Mouse (Mus musculus) midbrain, embryonic 13.5 days (tissue): ENCODE results near the gene Apol7e. TPM values are rescaled to one million over a fixed set of nuclear protein-coding genes. Genes with fewer than 3 reads are reported as not detected.
"Not testable (repeated sequence)": the region's sequence is repeated elsewhere in the genome, so short reads cannot be mapped to it uniquely, and the experiment has no call there.

Experiments used
- ATAC-seq: fragments of 200-750 bp; cut with Nextera tagmentation; 2 replicates; pipeline ENCODE4 v1.8.0; 2017; ENCODE audit warnings: mild to moderate bottlenecking, moderate TSS enrichment, moderate library complexity
- H3K27ac ChIP-seq: fragments of 300-500 bp; sonication (generic); 2 replicates; pipeline ENCODE4 v1.5.1; 2015; ENCODE audit warnings: inconsistent platforms, mild to moderate bottlenecking, moderate library complexity
- H3K27me3 ChIP-seq: fragments of 300-500 bp; sonication (generic); 2 replicates; pipeline ENCODE4 v1.6.1; 2015; ENCODE audit warnings: mild to moderate bottlenecking, inconsistent platforms
- H3K36me3 ChIP-seq: fragments of 300-500 bp; sonication (generic); 2 replicates; pipeline ENCODE4 v1.6.1; 2015; ENCODE audit warnings: mild to moderate bottlenecking, inconsistent platforms
- H3K4me1 ChIP-seq: fragments of 300-500 bp; sonication (generic); replicated peaks from 2 replicates; pipeline ENCODE4 v1.6.1; 2015; ENCODE audit warnings: inconsistent platforms
- H3K4me2 ChIP-seq: fragments of 300-500 bp; sonication (generic); replicated peaks from 2 replicates; pipeline ENCODE4 v1.6.1; 2015; ENCODE audit warnings: moderate library complexity, mild to moderate bottlenecking, inconsistent platforms
- H3K4me3 ChIP-seq: fragments of 300-500 bp; sonication (generic); replicated peaks from 2 replicates; pipeline ENCODE4 v1.5.1; 2015; ENCODE audit warnings: mild to moderate bottlenecking, inconsistent platforms
- H3K9ac ChIP-seq: fragments of 300-500 bp; sonication (generic); replicated peaks from 2 replicates; pipeline ENCODE4 v1.6.1; 2015; ENCODE audit warnings: mild to moderate bottlenecking, inconsistent platforms
- H3K9me3 ChIP-seq: fragments of 300-500 bp; sonication (generic); 2 replicates; pipeline ENCODE4 v1.6.1; 2016; ENCODE audit warnings: mild to moderate bottlenecking, inconsistent platforms
- WGBS: fragments of 180-500 bp; shearing (Covaris S2); methylation state at CpG from one replicate; pipeline ENCODE4 v1.1.7; 2015; 5-methylcytosine and 5-hydroxymethylcytosine counted together
- polyA plus RNA-seq: library from polyadenylated mRNA; unstranded; fragments of >200 nt; fragmentation: Nextera tagmentation; extraction: Ambion mirVana; gene quantifications from 2 replicates; pipeline ENCODE4 v1.2.1, GENCODE M21; 2015

Gene Apol7e
- not detected in 2 replicates for polyA plus RNA-seq

DNA sequence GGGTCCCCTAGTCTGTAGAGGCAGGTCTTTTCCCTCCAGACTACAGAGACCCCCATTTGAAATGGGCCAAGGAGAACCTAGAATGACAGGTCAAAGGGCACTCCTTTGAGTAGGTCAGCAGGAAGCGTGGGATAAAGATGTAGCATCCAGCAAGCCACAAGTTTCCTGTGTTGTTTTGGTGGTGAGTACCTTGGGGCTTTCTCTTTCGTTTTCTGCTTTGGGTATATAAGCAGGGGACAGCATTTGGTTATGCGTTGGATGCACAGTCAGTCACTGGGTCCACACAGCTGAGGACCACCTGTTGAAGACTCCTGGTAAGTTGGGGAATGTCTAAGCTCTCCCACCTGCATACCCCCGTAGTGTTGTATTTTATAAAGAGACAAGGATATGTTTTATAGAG lies at the start of gene Apol7e:
Gene Apol7e (plus strand): TSS at position 202 of the 400 bp plus-strand sequence.
- H3K4me1 ChIP-seq, H3K9ac ChIP-seq, H3K27ac ChIP-seq, H3K4me3 ChIP-seq, H3K27me3 ChIP-seq, ATAC-seq, H3K9me3 ChIP-seq, H3K36me3 ChIP-seq, H3K4me2 ChIP-seq: not testable (repeated sequence)
- 83% methylated on average over 4 of the region's 4 CpGs for WGBS

DNA sequence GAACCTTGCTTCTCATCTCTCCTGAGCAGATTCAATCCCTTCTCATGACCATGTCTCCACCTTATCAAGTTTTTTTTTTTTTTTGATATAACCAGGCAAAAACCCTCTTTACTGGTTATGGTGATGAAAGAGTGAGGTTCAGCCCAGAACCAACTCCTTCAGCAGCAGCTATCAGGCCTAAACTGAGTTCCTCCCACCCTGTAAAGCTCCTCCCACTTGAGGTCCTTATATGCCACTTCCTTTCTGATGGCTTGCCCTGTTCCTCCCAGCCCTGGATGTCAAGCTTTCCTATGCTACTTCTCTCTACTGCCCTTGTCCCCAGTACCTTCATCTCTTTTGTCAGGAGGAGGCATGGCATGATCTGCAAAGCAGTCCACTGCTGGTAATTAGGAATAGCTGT lies 47.5 kb upstream of the Apol7e start:
- not testable (repeated sequence) for H3K4me2 ChIP-seq, H3K27ac ChIP-seq, H3K9me3 ChIP-seq, H3K9ac ChIP-seq, ATAC-seq, H3K4me1 ChIP-seq, H3K4me3 ChIP-seq, H3K36me3 ChIP-seq, H3K27me3 ChIP-seq

DNA sequence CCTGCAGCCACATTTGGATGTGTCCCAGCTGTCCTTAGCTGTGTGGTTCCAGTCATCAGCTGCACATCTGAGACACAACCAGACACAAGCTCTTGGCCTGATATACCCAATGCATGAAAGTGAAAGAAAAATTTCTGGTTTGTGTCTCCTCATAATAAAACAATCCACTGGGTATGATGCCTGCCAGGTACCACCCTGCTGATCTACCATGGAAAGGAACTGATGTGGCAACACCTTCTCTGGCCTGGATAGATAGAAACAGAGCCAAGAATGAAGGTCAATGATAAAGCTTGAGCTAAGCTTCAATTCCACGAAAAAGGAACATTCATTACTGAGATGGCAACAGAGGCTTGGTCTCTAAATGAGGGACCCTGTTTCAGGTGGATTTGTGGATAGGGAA lies 38.9 kb upstream of the Apol7e start:
- not testable (repeated sequence) for ATAC-seq, H3K9ac ChIP-seq
- WGBS = 74% methylated on average over 1 of the region's 1 CpGs

DNA sequence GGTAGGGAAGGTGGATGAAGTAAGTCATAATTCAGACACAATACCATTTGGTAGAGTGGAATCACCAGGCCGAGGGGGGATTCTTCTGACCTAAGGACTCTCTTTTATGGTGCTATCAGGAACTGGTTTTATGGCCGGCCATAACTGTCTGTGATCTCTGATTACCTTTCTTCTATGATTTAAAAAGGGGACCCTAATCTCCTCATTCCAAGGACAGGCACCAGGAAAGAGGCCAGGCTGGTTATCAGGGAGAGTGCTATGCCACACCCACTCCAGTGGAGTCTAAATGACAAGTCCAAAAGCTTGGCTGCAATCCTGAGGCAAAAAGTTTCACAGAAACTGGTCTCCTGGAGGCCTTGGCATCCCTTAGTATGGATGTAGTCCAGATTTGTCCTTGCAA lies 36.8 kb upstream of the Apol7e start:
- not testable (repeated sequence) for H3K4me1 ChIP-seq, H3K9me3 ChIP-seq, H3K27ac ChIP-seq, H3K27me3 ChIP-seq, H3K4me3 ChIP-seq, H3K9ac ChIP-seq, H3K36me3 ChIP-seq, ATAC-seq, H3K4me2 ChIP-seq
- 89% methylated on average over 2 of the region's 2 CpGs for WGBS

More for the DNA sequence above, 38.9 kb upstream of the Apol7e start:
- H3K27me3 ChIP-seq, H3K27ac ChIP-seq, H3K9me3 ChIP-seq, H3K4me3 ChIP-seq, H3K4me2 ChIP-seq, H3K36me3 ChIP-seq, H3K4me1 ChIP-seq: not testable (repeated sequence)

DNA sequence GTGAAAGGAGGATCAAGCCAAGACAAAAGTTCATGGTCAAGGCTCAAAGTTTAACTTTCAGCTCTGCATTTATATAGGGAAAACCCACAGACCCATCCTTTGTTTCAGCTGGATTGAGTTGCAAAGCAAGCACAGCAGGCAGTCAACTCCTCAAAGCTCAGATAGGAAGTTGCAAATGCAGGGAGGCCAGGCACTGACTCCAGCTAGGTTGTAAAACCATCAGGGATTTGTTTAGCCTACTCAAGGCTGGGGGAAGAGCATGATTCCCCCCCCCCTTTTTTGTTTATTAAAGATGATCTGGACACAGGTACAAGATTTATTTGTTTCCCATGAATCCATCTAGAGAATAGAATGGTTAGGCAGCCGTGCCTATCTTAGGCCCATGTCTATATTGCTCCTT lies 24.6 kb upstream of the Apol7e start:
- H3K27me3 ChIP-seq, ATAC-seq, H3K27ac ChIP-seq, H3K4me3 ChIP-seq, H3K9me3 ChIP-seq, H3K36me3 ChIP-seq, H3K4me2 ChIP-seq, H3K9ac ChIP-seq, H3K4me1 ChIP-seq: not testable (repeated sequence)
- WGBS = 67% methylated on average over 1 of the region's 1 CpGs

DNA sequence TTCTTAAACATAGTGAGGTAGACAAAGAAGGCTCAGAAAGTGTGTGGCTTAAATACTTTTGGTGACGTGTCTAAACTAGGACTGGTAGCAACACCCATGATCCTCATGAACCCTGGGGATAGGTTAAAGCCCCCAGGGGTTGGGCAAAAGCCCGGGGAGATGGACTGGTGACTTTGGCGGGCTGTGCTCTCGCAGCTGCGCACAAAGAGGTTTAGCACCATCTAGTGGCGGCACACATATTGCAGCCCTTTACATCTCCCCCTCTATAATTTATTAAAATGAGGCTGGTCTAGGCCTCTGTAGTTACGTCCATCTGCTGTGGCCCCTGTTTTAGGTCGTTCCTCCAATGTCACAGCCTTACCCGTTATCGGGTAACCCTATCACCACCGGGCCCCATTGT lies 14.7 kb upstream of the Apol7e start:
- H3K4me1 ChIP-seq, H3K27ac ChIP-seq, H3K27me3 ChIP-seq, H3K36me3 ChIP-seq, H3K4me2 ChIP-seq, H3K4me3 ChIP-seq, H3K9me3 ChIP-seq, ATAC-seq, H3K9ac ChIP-seq: not testable (repeated sequence)
- 22% methylated on average over 11 of the region's 11 CpGs for WGBS

DNA sequence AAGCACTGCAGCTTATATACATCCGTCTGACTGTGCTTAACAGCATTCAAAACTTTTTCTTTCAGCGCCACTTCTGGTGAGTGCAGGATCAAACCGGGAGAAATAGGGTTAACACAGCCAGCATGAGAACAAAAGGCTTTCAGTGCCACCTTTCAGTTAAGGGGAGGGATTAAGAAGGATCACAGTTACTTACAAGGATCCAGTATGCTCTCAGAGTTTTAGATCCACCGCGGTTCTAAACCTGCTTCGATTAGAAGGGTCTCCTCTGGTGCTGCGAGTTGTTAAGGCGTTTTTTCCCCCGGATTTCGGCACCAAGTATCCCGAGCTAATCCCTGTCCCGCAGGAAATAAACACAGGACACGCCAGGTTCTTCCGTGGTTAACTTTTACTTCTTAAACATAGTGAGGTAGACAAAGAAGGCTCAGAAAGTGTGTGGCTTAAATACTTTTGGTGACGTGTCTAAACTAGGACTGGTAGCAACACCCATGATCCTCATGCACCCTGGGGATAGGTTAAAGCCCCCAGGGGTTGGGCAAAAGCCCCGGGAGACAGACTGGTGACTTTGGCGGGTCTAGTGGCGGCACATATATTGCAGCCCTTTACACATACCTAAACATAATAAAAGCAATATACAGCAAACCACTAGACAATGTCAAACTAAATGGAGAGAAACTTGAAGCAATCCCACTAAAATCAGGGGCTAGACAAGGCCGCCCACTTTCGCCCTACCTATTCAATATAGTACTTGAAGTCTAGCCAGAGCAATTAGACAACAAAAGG lies 6.9 kb upstream of the Apol7e start:
- H3K9me3 ChIP-seq, H3K27ac ChIP-seq, ATAC-seq, H3K36me3 ChIP-seq, H3K4me1 ChIP-seq, H3K27me3 ChIP-seq, H3K9ac ChIP-seq: not testable (repeated sequence)
- peak overlapping the region; percentile 51 for H3K4me2 ChIP-seq
- peak overlapping the region; percentile 30 for H3K4me3 ChIP-seq
- WGBS = 6% methylated on average over 20 of the region's 20 CpGs

DNA sequence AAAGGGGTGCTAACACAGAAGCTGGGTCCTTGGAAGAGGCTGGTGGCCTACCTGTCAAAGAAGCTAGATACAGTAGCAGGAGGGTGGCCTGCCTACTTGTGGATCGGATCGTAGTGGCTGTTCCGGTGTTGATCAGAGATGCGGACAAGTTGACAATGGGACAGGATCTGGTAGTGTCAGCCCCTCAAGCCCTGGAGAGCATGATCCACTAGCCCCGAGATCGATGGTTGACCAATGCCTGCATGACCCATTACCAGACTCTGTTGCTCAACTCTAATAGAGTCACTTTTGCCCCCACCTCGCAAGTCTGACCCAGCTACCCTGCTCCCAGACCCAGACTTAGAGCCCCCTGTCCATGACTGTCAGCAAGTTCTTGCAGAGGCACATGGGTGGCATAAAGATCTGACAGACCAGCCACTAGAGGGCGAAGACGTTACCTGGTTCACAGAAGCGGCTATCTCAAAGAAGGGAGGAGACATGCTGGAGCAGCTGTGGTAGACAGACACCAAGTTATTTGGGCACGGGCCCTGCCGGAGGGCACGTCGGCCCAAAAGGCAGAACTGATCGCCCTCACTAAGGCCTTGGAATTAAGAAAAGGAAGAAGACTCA lies 3.9 kb upstream of the Apol7e start:
- 47% methylated on average over 11 of the region's 15 CpGs for WGBS
- not testable (repeated sequence) for H3K36me3 ChIP-seq, H3K4me3 ChIP-seq, H3K27ac ChIP-seq, H3K9me3 ChIP-seq, H3K4me1 ChIP-seq, H3K9ac ChIP-seq, ATAC-seq, H3K27me3 ChIP-seq, H3K4me2 ChIP-seq

DNA sequence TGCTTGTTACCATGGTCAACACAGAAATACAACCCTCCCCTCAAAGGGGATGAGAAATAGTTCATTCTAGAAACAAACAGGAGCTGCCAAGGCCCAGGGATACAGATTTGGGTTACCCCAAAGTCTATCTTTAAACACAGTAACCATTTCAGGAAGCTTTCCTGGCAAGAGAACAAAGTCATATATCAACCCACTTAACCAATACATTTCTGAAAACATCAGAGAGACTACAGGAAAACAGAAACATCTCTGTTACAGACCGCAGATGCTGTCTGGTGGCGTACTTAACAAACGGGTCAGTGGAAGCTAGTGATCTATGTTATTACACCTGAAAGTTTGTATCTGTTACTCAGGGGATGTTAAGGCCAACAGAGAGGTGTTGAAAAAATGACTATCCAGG lies 6.6 kb downstream of the Apol7e start:
- H3K27me3 ChIP-seq, H3K4me3 ChIP-seq, H3K36me3 ChIP-seq, H3K9me3 ChIP-seq, H3K27ac ChIP-seq, H3K9ac ChIP-seq, H3K4me1 ChIP-seq, H3K4me2 ChIP-seq, ATAC-seq: not testable (repeated sequence)
- 96% methylated on average over 3 of the region's 3 CpGs for WGBS

DNA sequence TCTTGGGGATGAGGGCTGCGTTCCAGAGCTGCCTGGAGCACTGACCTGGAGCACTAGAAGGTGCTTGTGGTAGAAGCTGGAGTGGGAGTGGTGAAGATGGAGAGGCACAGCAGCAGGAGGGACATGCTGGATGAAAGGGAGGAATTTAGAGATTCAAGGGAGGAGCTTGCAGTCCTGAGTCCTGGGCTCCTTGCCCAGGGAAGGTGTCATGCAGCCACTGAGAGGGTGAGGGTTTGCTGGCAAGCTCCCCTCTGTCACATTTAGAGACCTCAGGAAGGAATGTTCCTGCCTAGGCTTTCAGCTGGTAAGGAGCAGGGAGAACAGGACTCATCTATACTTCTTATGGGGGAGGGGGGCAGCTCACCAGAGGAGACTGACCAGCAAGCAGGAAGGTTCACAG lies 10.3 kb downstream of the Apol7e start:
- not testable (repeated sequence) for H3K36me3 ChIP-seq, H3K9me3 ChIP-seq, H3K4me2 ChIP-seq, H3K27me3 ChIP-seq, H3K4me1 ChIP-seq, ATAC-seq, H3K4me3 ChIP-seq, H3K27ac ChIP-seq, H3K9ac ChIP-seq
- WGBS = 82% methylated on average over 1 of the region's 1 CpGs

DNA sequence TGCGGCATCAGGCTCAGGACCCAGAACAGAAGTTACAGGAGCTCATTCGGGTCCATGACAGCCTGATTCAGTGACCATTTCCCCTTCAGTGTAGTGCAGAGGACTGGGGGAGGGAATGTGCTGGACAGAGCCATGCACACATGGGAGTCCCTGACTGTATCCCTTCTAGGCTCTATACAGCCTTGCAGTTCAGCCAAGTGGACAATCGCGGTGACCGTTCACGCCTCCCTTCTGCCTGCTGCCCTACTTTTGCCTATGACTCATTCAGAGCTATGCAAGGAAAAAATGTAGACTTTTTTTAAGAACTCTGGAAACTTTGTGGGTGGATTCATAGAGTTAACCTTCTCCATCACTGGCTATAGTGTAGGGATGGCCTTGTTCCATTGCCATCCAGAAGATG lies 19.6 kb downstream of the Apol7e start:
- not testable (repeated sequence) for H3K9me3 ChIP-seq, H3K27me3 ChIP-seq, H3K4me3 ChIP-seq, H3K4me1 ChIP-seq, H3K9ac ChIP-seq, ATAC-seq, H3K4me2 ChIP-seq, H3K27ac ChIP-seq, H3K36me3 ChIP-seq
- WGBS = 89% methylated on average over 2 of the region's 6 CpGs

DNA sequence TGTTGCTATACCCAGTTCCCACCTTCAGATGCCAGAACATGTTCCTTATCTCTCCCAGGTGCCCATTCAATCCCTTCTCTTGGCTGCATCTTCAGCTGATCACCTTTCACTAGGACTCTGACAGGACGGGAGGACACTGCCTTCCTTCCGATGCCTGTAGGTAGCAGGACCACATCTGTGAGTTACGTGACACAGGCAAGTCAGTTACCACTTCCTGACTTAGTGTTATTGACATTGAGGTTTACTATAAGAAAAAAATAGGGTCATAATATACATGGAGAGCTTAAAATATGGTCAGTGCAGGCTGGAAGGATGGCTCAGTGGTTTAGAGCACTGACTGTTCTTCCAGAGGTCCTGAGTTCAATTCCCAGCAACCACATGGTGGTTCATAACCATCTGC lies 22.9 kb downstream of the Apol7e start:
- not testable (repeated sequence) for H3K27me3 ChIP-seq, ATAC-seq, H3K36me3 ChIP-seq, H3K4me3 ChIP-seq, H3K27ac ChIP-seq, H3K9me3 ChIP-seq, H3K9ac ChIP-seq, H3K4me2 ChIP-seq, H3K4me1 ChIP-seq
- WGBS = no CpG with 5 or more reads among the region's 3 CpGs
